Mouse (Mus musculus) mesoderm, embryonic 11.5 days (tissue): ENCODE results near the gene Upf2.
"Not testable (repeated sequence)": the region's sequence is repeated elsewhere in the genome, so short reads cannot be mapped to it uniquely, and the experiment has no call there.

Source experiments
- DNase-seq: peaks from one replicate; pipeline ENCODE4 v3.0.0-alpha.2; 2012; ENCODE audit warnings: low read depth, low spot score

The Upf2 gene

DNA sequence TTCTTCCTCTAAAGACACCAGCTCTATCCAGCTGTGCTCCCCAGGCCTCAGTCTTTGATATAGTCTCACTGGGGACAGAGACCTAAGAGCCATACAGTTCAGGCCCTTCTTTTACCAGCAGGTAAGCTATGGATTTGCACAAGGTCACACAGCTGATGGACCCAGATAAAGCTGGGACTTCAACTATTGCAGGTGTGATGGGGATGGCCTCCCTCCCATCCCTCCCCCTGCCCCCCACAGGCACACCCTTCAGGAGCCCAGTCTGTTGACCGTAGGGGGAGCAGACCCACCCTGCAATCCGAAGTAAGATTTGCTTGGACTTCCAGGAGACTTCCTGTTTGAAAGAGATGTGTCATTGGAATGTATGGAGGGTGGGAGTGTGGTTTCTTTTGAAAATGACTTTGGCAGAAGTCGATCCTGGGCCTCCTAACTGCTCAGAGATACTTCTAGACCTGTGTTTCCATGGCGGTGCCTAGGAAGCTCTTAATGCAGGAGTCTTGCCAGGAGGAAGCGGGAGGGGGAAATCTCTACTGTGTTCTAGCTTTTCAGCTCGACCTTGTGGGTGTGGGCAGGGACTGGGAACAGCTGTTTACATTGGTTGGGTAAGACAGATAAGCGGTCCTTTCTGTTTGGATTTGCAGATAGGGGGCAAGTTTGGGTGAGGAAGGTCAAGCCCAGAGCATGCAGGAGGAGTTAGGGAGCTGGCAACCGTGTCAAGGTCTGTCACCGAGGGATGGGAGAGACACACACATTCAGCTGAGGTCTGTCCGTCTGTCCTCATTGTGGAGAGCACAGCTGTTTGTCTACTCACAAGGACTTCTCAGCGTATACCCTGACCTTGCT lies 120.5 kb downstream of the Upf2 start:
- no peak for DNase-seq

DNA sequence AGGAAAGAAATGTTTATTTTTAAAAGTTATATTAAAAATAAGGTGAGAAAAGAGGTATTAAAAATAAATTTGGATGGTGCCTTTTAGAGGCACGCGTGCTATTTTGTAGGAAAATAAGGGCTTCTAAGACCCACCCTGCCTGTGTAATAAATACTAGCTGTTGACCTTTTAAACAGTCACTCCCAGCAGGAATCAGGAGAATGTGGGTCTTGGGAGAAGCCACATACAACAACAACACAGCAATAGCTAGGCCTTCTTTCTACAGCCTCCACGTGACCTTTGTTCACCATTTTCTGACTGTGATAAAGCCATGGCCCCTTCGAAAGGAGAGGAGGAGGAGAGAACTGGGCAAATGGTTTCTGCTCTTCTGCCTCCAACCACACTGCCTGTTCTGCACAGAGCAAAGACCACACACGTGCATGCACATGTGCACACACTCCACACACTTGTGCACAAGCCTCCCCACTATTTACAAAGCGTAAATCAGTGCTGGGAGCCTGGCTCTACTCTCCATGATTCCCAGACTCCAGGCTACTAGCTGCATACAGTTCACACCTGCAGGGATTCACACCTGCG lies 121.5 kb downstream of the Upf2 start:
- DNase-seq: no peak

DNA sequence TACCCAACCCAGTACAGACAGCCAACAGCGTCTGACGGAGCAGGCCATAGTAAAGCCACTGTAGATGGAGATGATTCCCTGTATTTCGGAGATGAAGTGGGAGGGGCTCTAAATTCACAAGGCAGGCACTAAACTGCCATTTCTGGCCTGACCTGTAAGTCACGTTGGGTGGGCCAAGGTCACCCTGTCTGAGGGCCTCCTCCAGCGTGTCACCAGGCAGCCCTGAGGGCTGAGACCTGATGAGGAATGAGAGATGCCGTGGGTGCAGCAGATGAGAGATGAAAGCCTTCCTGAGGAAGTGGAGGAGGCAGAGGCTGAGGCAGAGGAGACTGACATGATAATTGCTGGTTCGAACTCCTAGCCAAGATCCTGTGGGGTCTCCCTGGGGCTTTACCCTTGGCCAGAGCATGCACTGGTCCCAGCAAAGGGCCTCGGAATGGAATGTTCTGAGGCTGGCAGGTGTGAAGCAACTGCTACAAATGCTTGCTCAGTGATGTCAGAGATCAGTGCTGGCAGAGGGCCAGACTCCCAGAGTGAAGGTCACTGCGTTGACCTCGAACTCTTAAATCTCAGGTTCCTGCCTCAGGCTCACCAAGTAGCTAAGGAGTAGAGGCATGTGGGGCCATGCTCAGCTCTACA lies 123.7 kb downstream of the Upf2 start:
- DNase-seq: peak; percentile 94

DNA sequence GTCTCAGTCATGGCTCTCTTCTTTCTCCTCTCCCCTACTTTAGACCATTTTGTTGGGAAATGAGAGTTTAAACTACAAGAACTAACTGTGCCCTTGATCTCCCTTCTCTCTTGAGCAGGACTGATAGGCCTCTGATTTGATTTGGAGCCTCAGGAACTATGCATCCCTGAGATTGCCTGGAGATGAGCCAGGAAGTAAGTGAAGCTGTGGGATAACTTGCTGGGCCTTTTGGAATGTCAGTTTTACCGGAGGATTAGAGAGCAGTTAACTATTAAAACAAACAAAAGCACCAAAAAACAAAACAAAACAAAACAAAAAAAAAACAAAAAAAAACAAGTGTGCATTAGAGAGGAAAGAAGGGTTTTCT lies 124.2 kb downstream of the Upf2 start:
- no peak for DNase-seq

DNA sequence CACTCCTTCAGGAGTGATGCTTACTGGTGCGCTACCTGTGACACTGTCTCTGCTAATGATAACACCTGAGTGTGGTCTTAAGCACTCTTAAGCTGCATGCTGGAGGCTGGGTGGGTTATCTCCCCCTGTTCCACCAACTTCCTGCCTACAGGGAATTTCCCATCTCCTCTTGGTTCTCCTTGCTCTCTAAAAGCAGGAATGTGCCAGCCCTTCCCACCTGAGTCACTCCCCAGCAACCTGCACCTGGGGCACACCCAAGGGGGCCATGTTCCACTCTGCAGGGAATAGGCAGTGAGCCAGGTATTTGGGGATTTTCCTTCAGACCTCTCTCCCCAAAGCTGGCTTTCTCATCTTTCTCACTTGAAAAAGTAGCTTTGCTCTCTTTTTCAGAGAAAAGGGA lies 128.8 kb downstream of the Upf2 start:
- no peak for DNase-seq

DNA sequence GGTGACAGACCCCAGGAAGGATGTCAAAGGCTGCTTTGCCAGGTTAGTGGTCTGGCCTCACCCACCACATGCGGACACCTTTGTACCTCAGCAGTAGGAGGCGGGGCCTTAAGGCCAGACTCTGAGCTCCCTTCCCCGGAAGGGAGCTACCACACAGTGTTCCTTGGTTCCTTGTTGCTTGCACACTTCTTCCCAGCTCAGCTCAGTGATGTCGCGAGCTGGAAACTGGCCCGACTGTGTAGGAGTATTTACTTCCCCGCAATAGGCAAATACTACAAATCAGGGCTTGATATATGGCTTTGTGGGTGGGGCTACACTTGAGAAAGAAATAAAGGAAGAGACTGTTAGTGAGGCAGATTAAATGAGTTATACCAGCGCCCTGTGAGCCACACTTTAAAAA lies 129.8 kb downstream of the Upf2 start:
- DNase-seq: no peak

DNA sequence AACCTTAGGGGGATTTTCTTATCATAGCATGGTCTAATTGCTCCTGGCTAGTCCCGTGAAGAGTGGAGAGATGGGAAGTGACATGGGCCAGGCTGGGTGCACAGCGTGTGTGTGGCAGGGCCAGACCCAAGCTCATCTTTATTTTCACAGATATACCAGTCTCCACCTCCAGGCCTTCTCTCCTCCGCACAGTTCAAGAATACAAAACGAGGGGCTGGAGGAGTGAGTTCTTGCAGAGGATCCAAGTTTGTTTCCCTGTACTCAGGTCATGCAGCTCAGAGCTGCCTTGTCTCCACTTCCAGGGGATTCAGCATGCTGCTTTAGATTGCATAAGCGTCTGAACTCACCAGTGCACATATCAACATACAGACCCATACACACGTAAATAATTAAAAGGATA lies 131.3 kb downstream of the Upf2 start:
- no peak for DNase-seq

DNA sequence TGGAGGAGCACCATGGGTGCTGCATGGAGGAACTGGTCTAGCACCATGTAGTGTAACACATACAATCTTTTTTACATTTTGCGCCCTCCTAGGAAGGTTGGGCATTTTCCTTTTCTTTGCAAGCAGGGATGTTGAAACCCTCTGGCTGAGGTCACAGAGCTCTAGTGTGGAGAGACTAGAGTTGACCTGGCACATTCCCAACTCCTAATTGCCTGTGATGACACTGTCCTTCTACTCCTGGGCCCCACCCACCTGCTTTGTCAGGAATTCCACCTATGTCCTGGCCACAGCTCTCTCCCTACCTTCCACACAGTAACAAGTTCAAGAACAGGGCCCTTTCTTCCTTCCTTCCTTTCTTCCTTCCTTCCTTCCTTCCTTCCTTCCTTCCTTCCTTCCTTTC lies 132.4 kb downstream of the Upf2 start:
- DNase-seq: no peak

DNA sequence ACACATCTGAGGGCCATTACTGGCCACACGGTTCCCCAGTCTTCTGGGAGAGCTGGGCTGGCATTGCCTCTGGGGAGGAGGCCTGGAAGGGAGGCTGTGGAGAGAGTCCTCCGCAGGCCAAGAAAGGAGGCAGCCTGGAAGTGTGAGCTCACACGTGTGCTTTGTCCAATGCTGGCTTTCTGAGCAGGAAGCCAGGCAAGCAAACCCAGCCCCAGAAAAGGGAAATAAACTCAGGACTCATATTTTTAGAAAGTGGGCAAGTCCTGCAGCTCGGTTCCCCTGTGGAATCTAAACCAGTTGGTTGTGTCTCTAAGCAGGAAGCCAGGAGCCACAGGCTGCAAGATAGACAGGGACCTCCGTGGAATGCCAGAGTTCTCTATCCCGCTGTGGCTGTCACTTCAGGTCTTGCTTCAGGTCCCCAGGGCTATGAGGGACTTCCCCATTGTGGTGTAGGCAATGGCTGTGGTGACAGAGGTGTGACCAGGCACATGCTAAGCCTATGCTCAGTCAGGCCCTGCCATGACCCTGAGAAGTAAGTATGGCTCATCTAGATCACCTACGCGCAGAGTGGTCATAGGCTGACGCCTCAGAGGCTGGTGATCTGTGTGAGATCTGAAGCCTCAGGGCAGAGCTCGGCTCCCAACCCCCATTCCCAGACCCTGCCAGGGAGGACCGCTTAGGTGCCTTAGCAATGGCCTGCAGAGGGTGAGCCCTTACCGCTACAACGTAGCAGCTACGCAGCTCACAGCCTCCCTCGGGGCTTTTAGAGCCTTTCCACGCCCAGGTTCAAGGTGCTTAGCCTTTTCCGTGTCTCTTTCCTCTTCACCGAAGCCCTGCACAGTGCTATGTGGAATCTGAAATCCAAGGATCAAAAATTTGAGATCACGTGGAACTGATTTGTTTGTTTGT lies 134.6 kb downstream of the Upf2 start:
- no peak for DNase-seq

DNA sequence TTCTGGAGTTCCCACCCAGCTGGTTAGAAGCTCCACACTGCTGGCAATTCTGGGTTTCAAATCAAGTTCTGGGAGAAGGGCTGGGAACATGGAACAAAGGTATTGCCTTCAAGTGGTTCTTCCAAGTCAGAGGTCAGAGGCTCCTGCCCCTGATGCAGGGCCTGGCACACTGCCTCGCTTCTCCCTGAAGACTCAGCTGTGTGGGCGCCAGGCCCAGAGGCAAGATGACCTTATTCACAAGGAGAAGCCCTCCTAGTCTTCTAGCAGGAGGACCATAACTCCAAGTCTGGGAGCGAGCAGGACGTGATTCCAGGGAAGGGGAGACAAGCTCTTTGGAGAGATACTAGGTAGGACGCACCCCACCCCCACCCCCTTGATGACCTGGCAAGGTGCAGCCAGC lies 135.9 kb downstream of the Upf2 start:
- no peak for DNase-seq

DNA sequence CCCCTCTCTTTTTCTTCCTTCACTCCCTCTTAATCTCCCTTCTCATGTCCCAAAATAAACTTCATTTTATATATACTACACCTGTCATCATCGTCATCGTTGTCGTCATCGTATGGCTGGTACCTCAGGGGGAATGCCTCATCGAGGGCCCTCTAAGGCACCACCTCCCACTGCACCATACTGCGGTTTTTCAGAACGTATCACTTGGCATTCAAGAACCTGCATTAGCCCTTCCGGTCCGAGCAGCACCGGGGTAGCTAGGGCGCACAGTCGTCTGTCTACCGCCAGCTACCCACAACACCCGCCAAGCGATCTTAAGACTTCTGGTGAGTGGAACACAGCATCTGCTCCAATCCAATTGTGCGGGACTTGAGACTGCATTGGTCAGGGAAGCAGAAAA lies 138.7 kb downstream of the Upf2 start:
- DNase-seq: not testable (repeated sequence)

DNA sequence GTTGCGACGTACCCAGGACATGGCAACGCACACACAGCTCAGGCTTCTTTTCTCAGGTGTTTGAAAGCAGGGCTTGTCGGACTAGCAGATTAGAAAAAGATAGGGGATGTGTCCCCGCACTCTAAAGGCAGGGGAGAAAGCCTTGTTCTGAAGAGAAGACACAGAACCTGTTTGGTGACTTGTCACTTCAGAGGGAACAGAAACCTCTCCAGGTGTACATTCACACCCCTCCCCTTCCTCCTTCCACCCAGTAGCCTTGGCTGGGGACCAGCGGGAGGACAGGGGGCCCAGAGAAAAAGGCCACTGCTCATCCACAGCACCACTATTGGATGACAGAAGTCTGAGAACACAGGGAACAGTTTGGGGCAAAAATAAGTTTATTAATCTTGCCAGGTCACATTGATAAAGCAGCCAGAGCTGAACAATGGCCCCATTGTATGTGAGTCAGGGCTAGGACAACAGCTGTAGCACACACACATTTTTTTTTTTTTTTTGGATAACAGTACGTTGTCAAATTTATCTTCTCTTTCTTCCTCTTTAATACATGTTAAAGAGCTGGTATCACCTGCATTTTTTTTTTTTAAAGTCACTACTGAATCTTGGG lies 145.9 kb downstream of the Upf2 start:
- no peak for DNase-seq

DNA sequence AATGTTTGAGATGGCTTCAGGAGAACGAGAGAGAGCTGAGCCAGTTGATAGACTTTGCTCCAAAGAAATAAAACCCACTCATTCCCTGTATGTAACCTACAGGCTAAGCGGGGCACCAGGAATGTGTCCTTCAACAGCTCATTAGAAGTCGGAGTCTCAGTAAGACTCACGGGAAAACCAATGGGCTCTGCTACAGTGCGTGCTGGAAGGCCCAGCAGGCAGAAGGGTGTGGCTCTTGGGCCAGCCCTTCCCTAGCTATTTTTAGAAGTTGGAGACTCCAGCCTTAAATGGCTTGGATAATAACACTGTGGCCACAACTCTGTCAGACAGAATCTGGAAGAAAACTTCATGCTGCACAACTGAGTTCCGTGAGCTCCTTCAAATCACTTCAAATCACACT lies 147.7 kb downstream of the Upf2 start:
- DNase-seq: no peak

DNA sequence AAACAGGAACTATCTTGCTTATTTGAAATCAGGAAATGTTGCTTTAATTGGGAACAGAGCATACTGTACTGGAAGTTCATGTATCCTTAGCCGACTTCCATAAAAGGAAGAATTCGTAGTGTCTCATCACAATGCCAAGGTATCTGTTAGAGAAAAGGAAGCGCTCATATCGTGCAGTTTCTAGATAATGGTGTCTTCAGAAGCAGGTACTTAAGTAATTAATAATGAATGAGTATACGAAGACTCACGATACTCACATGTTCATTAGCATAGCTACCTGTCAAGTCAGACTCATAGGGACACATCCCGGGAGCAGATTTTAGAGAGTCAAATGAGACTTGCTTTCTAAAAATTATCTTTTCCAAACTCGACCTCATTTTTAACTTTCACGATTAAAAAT lies 148.2 kb downstream of the Upf2 start:
- DNase-seq: no peak

DNA sequence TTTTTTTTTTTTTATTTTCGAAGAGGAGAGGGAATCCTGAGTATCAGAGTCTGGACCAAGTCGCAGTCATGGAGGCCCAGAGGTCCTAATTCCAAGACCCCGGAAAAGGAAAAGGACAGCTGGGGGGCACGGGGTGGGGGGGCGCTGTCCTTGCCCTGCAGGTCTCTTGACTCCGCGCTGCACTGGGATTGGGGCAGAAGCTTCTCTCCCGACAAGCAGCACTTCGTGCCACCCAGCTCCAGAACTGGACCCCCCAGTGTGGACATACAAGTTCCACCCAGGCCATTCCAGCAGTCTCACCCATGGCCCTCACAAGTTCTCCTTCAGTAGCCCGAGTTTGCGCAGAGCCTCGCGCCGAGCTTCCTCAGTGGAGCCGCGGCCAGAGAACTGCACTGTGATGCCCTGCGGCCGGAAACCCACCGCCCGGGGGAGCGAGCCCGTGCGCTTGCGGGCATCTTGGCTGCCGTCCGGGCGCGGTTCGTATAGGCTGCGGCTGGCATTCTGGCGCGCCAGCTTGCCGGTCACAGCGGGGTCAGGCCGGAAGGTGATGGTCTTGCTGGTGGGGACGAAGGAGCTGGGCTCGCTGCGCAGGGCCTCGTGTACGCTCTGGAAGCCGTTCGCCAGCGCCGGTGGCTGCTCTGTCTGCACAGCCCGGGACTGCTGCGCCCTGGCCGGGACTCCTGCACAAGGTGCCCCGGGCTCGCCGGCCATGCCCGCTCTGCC lies 148.9 kb downstream of the Upf2 start:
- peak; percentile 48 for DNase-seq

DNA sequence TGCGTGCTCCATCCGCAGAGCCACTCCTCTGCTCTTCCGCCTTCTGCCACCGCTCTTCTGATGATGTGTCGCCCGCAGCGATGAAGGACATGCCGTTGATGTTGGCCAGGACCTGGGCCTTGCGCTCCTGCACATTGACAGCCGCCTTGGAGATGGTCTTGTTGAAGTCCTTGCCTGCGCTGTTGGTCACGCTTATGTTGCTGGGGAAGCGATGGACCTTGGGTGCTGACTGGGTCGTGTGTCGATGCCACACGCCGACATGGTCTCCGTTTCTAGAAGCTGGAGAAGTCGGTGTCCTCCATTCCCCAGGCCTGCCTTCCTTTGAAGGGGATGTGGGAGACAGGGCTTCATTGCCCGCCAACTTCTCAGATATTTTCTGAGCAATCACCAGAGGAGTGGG lies 149.5 kb downstream of the Upf2 start:
- no peak for DNase-seq

DNA sequence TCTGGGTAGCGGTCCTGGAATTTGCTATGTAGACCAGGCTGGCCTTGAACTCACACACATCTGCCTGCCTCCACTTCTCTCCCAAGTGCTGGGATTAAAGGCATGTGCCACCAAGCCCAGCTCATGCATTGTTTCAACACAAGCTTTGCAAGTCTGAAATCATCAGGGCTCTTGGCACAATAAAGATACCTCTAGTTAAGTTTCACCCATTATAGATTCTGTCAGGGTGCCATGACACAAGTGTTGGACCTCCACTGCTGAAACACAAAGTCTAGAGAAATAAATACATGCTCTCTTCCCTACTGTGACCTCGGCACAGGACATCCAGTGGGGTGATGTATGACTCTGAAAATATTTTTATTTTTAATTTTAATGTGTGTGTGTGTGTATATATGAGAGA lies 154.2 kb downstream of the Upf2 start:
- no peak for DNase-seq
